Mouse (Mus musculus) cerebellum, adult 2 months (tissue): Measurements from ENCODE around the gene Rnaseh1.

Experiments
- CTCF ChIP-seq: fragments of 200-500 bp; IDR thresholded peaks from 2 replicates; pipeline ENCODE4 v1.5.1; 2011; ENCODE audit warnings: low read depth, mild to moderate bottlenecking, control low read depth, low read length, moderate library complexity, borderline replicate concordance; ENCODE audit not compliant: insufficient read depth
- POLR2A ChIP-seq: fragments of 200-500 bp; IDR thresholded peaks from 2 replicates; pipeline ENCODE4 v1.6.1; 2011; ENCODE audit warnings: low read length, control low read depth, borderline replicate concordance; ENCODE audit not compliant: insufficient read depth

GRCm38 (mm10) chr12:28700101-28700511 lies 50.7 kb downstream of the Rnaseh1 start:
- TF ChIP-seq CTCF = no peak
- TF ChIP-seq POLR2A = no peak
